In genomic region chr6:49057053-49058021, GRCm38 (mm10) we compare ENCODE assay signal across 10 mouse cellular contexts. TPM values are rescaled to one million over a fixed set of nuclear protein-coding genes. Genes with fewer than 3 reads are reported as not detected.
DNase-seq lines count a peak whose midpoint lies in the region; ATAC-seq and TF ChIP-seq lines count a peak whose summit lies in the region.
"Had no signal": no experiment of that assay in that cellular context is flagged by ENCODE, and none has a peak within 500 bp of the region (broad histone marks: within the 10 kb centered on the region; RNA-seq: fewer than 3 reads in every experiment).

No protein-coding gene starts in this region.

- no peak for ATAC-seq in liver, embryonic 11.5 days (replicated peaks; ENCODE audit: low FRiP score)
- ATAC-seq in forebrain, embryonic 13.5 days = peak; percentile 41; the same call in 1 of the 2 replicates
- peak; percentile 36 for ATAC-seq in hindbrain, postnatal 0 days
- peak; percentile 65; the same call in 1 of the 2 replicates for ATAC-seq in monocyte, adult 5-6 weeks (replicated peaks; ENCODE audit: insufficient number of reproducible peaks, low FRiP score, low TSS enrichment, poor library complexity, severe bottlenecking)

- no peaks in the 10 kb centered on the region for H3K36me3 ChIP-seq in liver, embryonic 11.5 days (ENCODE audit: control insufficient read depth, insufficient read depth, low read length)
- H3K36me3 ChIP-seq in forebrain, embryonic 13.5 days (ENCODE audit: poor library complexity, severe bottlenecking) = no peaks in the 10 kb centered on the region
- H3K36me3 ChIP-seq in hindbrain, postnatal 0 days (ENCODE audit: insufficient read depth, low read length) = no peaks in the 10 kb centered on the region
- H3K36me3 ChIP-seq: embryonic facial prominence, embryonic 12.5 days had no signal

- no peak overlapping the region for H3K9ac ChIP-seq in liver, embryonic 11.5 days (ENCODE audit: low read depth, low read length)
- no peak overlapping the region for H3K9ac ChIP-seq in forebrain, embryonic 13.5 days
- no peak overlapping the region for H3K9ac ChIP-seq in hindbrain, postnatal 0 days (replicated peaks; ENCODE audit: low read length)
- H3K9ac ChIP-seq: embryonic facial prominence, embryonic 12.5 days had no signal

- no peak overlapping the region for H3K4me3 ChIP-seq in liver, embryonic 11.5 days (ENCODE audit: low read depth, low read length)
- H3K4me3 ChIP-seq in forebrain, embryonic 13.5 days = no peak overlapping the region
- no peak overlapping the region for H3K4me3 ChIP-seq in hindbrain, postnatal 0 days (ENCODE audit: low read length)
- H3K4me3 ChIP-seq: embryonic facial prominence, embryonic 12.5 days; myocyte had no signal

- H3K4me1 ChIP-seq in liver, embryonic 11.5 days (replicated peaks; ENCODE audit: control insufficient read depth, insufficient read depth, low read length) = no peaks in the 10 kb centered on the region
- peaks cover 15% of the 10 kb centered on the region for H3K4me1 ChIP-seq in forebrain, embryonic 13.5 days
- peaks cover 5% of the 10 kb centered on the region; the same call in 1 of the 2 replicates for H3K4me1 ChIP-seq in hindbrain, postnatal 0 days (ENCODE audit: insufficient read depth, low read length)

- no peaks in the 10 kb centered on the region for H3K9me3 ChIP-seq in liver, embryonic 11.5 days (ENCODE audit: control insufficient read depth, low read length)
- H3K9me3 ChIP-seq in forebrain, embryonic 13.5 days (replicated peaks) = no peaks in the 10 kb centered on the region
- H3K9me3 ChIP-seq in hindbrain, postnatal 0 days (ENCODE audit: low read length) = no peaks in the 10 kb centered on the region
- H3K9me3 ChIP-seq: embryonic facial prominence, embryonic 12.5 days had no signal

- 44% methylated on average over 8 of the region's 8 CpGs for WGBS in liver, embryonic 11.5 days
- 41% methylated on average over 8 of the region's 8 CpGs for WGBS in forebrain, embryonic 13.5 days
- 34% methylated on average over 8 of the region's 8 CpGs for WGBS in hindbrain, postnatal 0 days

- no peaks in the 10 kb centered on the region for H3K27me3 ChIP-seq in liver, embryonic 11.5 days (replicated peaks; ENCODE audit: control insufficient read depth, insufficient read depth, low read length)
- no peaks in the 10 kb centered on the region for H3K27me3 ChIP-seq in forebrain, embryonic 13.5 days
- H3K27me3 ChIP-seq in hindbrain, postnatal 0 days (ENCODE audit: insufficient read depth, low read length) = no peaks in the 10 kb centered on the region
- H3K27me3 ChIP-seq: embryonic facial prominence, embryonic 12.5 days had no signal

- TF ChIP-seq CTCF in hindbrain, postnatal 0 days (IDR thresholded peaks at IDR 0.05; ENCODE audit: low read depth) = peak; percentile 92

- no peak overlapping the region for H3K27ac ChIP-seq in liver, embryonic 11.5 days (ENCODE audit: low read depth, low read length)
- H3K27ac ChIP-seq in forebrain, embryonic 13.5 days = no peak overlapping the region
- no peak overlapping the region for H3K27ac ChIP-seq in hindbrain, postnatal 0 days
- H3K27ac ChIP-seq: embryonic facial prominence, embryonic 12.5 days had no signal

- H3K4me2 ChIP-seq in liver, embryonic 11.5 days = no peak overlapping the region
- H3K4me2 ChIP-seq in forebrain, embryonic 13.5 days = no peak overlapping the region
- H3K4me2 ChIP-seq in hindbrain, postnatal 0 days (ENCODE audit: low read depth, low read length) = no peak overlapping the region
- H3K4me2 ChIP-seq: embryonic facial prominence, embryonic 12.5 days had no signal

- DNase-seq in liver = peak; percentile 68
- no peak for DNase-seq in liver, embryonic 11.5 days (ENCODE audit: low spot score)
- peak; percentile 62 for DNase-seq in c-Kit-positive CD71-positive TER-119-negative erythroid progenitor cells, embryonic 14.5 days (ENCODE audit: low read depth)
- peak; percentile 86 for DNase-seq in hindbrain, postnatal 0 days (ENCODE audit: low spot score)
- peak; percentile 70 for DNase-seq in left cerebral cortex, postnatal 4 days
- DNase-seq in spleen, postnatal 4 days (ENCODE audit: low spot score in 2 of 2) = peak; percentile 55 to 85

- intact Hi-C loops in left cerebral cortex, postnatal 4 days (cut with DNase I) = loop anchor here (5.0 kb wide), 1 partner anchor 155 kb away; the partner anchor contains the start of gene Igf2bp3

RNA-seq across cellular contexts. Expression of gene Malsu1, which starts 16.3 kb away (rescaled TPM):
- polyA plus RNA-seq in liver, embryonic 11.5 days (2014; fragmentation: Nextera tagmentation; extraction: Ambion mirVana) = 67.6 and 68.6 TPM in 2 replicates
- 68.3 and 74.0 TPM in 2 replicates for polyA plus RNA-seq in forebrain, embryonic 13.5 days (2015; fragmentation: Nextera tagmentation; extraction: Ambion mirVana)
- total RNA-seq in hindbrain, postnatal 0 days (2014; rRNA removed) = 19.9 and 53.1 TPM in 2 replicates
- polyA plus RNA-seq in hindbrain, postnatal 0 days (2015; fragmentation: Nextera tagmentation; extraction: Ambion mirVana) = 97.4 and 99.8 TPM in 2 replicates
- total RNA-seq in left cerebral cortex, postnatal 4 days (2021) = 10 to 100 TPM; 36.3 to 36.6 TPM
- 35.9 to 63.9 TPM (median 48.0 TPM) in 3 replicates for total RNA-seq in monocyte, adult 5-6 weeks (2017)

RNA-seq across cellular contexts. Expression of gene Gpnmb, which starts 21.0 kb away (rescaled TPM):
- 0.21 and 0.84 TPM in 2 replicates for polyA plus RNA-seq in liver, embryonic 11.5 days (2014; fragmentation: Nextera tagmentation; extraction: Ambion mirVana)
- polyA plus RNA-seq in forebrain, embryonic 13.5 days (2015; fragmentation: Nextera tagmentation; extraction: Ambion mirVana) = 0.19 and 0.24 TPM in 2 replicates
- total RNA-seq in hindbrain, postnatal 0 days (2014; rRNA removed) = 0.29 and 0.89 TPM in 2 replicates
- 0.44 and 0.45 TPM in 2 replicates for polyA plus RNA-seq in hindbrain, postnatal 0 days (2015; fragmentation: Nextera tagmentation; extraction: Ambion mirVana)
- under 1 TPM; 0.40 to 0.87 TPM for total RNA-seq in left cerebral cortex, postnatal 4 days (2021)
- total RNA-seq in monocyte, adult 5-6 weeks (2017) = 0.68 TPM in 1 of 3 replicates, not detected in the others
